Mouse (Mus musculus): ENCODE measurements around the gene Acad10.
A peak's percentile ranks its signal among the peaks of the same experiment; 100 is the strongest.
"Not testable (repeated sequence)": the region's sequence is repeated elsewhere in the genome, so short reads cannot be mapped to it uniquely, and the experiment has no call there.

Acad10 gene

GRCm38 (mm10) chr5:121660059-121660896 is at the start of gene Acad10, which contains the start of gene Brap:
Gene Acad10 (minus strand): TSS chr5:121660514.
Gene Brap (plus strand): TSS chr5:121660563.
- peak; percentile 95 for DNase-seq (ENCODE audit: low spot score)

GRCm38 (mm10) chr5:121704512-121705248 is 44.4 kb upstream of the Acad10 start:
- DNase-seq (ENCODE audit: low spot score): no peak

- DNase-seq (ENCODE audit: low spot score): no peak
Measured at GRCm38 (mm10) chr5:121703341-121703740, 43.0 kb upstream of the Acad10 start.

- no peak for DNase-seq (ENCODE audit: low spot score)
Measured at GRCm38 (mm10) chr5:121701111-121701769, 40.9 kb upstream of the Acad10 start.

- DNase-seq (ENCODE audit: low spot score): peak; percentile 20
Measured at GRCm38 (mm10) chr5:121700496-121700895, 40.2 kb upstream of the Acad10 start.

- no peak for DNase-seq (ENCODE audit: low spot score)
Measured at GRCm38 (mm10) chr5:121699891-121700290, 39.6 kb upstream of the Acad10 start.

GRCm38 (mm10) chr5:121696761-121697160 is 36.4 kb upstream of the Acad10 start:
- DNase-seq (ENCODE audit: low spot score): no peak

- no peak for DNase-seq (ENCODE audit: low spot score)
Measured at GRCm38 (mm10) chr5:121692897-121693296, 32.6 kb upstream of the Acad10 start.

GRCm38 (mm10) chr5:121691436-121691835 is 31.1 kb upstream of the Acad10 start:
- not testable (repeated sequence) for DNase-seq (ENCODE audit: low spot score)

GRCm38 (mm10) chr5:121690482-121691211 is 30.3 kb upstream of the Acad10 start:
- no peak for DNase-seq (ENCODE audit: low spot score)

GRCm38 (mm10) chr5:121686113-121686898 is 26.0 kb upstream of the Acad10 start:
- DNase-seq (ENCODE audit: low spot score): no peak

- DNase-seq (ENCODE audit: low spot score): no peak
Measured at GRCm38 (mm10) chr5:121685495-121685894, 25.2 kb upstream of the Acad10 start.

GRCm38 (mm10) chr5:121682250-121682649 is 21.9 kb upstream of the Acad10 start:
- no peak for DNase-seq (ENCODE audit: low spot score)

GRCm38 (mm10) chr5:121670412-121670811 is 10.1 kb upstream of the Acad10 start:
- DNase-seq (ENCODE audit: low spot score): no peak

GRCm38 (mm10) chr5:121668411-121668810 is 8.1 kb upstream of the Acad10 start:
- DNase-seq (ENCODE audit: low spot score): no peak

GRCm38 (mm10) chr5:121667067-121667466 is 6.8 kb upstream of the Acad10 start:
- no peak for DNase-seq (ENCODE audit: low spot score)

- no peak for DNase-seq (ENCODE audit: low spot score)
Measured at GRCm38 (mm10) chr5:121664971-121665370, 4.7 kb upstream of the Acad10 start.

GRCm38 (mm10) chr5:121664078-121664477 is 3.8 kb upstream of the Acad10 start:
- DNase-seq (ENCODE audit: low spot score): no peak

- no peak for DNase-seq (ENCODE audit: low spot score)
Measured at GRCm38 (mm10) chr5:121663456-121663855, 3.1 kb upstream of the Acad10 start.

- no peak for DNase-seq (ENCODE audit: low spot score)
Measured at GRCm38 (mm10) chr5:121661494-121661893, 1.2 kb upstream of the Acad10 start.

GRCm38 (mm10) chr5:121660897-121661254 is 562 bp upstream of the Acad10 start:
- no peak for DNase-seq (ENCODE audit: low spot score)

All from urinary bladder, postnatal 25 days (tissue).